Mouse (Mus musculus) spleen, adult 2 months (tissue): Measurements from ENCODE around the gene Gm10322.

Source experiments
- CTCF ChIP-seq: fragments of 200-500 bp; IDR thresholded peaks from 2 replicates; pipeline ENCODE4 v1.5.1; 2011; ENCODE audit warnings: mild to moderate bottlenecking, inconsistent platforms; ENCODE audit not compliant: insufficient read depth, insufficient read length, insufficient replicate concordance; ENCODE audit errors: extremely low read depth
- POLR2A ChIP-seq: fragments of 200-500 bp; IDR thresholded peaks from 2 replicates; pipeline ENCODE4 v1.6.1; 2011; ENCODE audit warnings: low read depth, low read length, inconsistent platforms

- TF ChIP-seq CTCF (no peak), POLR2A (no peak)
Measured at GRCm38 (mm10) chr10:59613276-59613675, 2.6 kb upstream of the Gm10322 start.
